Mouse (Mus musculus): ENCODE measurements around the gene Lrrc4b.

Gene Lrrc4b

DNA sequence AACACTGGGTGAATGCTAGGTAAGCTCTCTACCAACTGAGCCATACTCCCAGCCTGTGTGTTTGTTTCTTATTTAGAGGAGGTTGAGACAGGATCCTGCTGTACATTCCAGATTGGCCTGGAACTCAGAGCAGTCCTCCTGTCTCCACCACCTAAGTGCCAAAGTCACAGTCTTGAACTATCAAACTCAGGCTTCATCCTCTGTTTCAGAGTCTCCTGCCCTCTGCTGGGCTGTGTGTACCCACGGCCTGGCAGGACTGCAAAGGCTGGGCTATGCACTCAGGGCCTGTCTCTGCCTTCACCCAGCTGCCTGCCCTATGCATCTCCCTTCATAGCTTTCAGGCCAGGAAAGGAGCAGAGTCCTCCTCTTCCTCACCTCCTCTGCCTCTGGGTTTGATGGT is 7.4 kb downstream of the Lrrc4b start:
- no peak for DNase-seq (ENCODE audit: low spot score in 2 of 2)

- no peak for DNase-seq (ENCODE audit: low spot score in 2 of 2)
These were observed 8.4 kb downstream of the Lrrc4b start for GRCm38 (mm10) chr7:44437188-44437587.

- DNase-seq (ENCODE audit: low spot score in 2 of 2), result no peak
These were observed 9.1 kb downstream of the Lrrc4b start for GRCm38 (mm10) chr7:44437933-44438332.

DNA sequence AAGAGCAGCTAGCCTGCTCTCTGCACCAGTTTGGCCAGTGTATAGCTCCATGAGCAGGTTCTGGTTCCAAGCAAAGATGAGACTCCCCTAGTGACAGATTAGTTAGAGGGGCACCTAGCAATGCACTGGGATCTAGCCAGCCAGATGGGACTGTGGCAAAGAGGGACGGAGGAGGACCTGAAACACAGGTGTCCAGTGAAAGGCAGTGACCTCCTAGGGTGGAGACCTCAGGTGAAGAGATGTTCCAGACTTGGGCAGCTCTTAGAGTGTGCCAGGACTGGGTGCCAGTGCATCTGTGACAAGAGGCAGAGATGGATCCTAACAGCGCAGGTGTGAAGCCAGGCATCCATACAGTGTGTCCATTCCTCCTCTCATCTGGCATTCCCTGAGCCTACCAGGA is 10.9 kb downstream of the Lrrc4b start:
- no peak for DNase-seq (ENCODE audit: low spot score in 2 of 2)

GRCm38 (mm10) chr7:44440479-44440878 is 11.7 kb downstream of the Lrrc4b start:
- DNase-seq (ENCODE audit: low spot score in 2 of 2), result no peak

DNA sequence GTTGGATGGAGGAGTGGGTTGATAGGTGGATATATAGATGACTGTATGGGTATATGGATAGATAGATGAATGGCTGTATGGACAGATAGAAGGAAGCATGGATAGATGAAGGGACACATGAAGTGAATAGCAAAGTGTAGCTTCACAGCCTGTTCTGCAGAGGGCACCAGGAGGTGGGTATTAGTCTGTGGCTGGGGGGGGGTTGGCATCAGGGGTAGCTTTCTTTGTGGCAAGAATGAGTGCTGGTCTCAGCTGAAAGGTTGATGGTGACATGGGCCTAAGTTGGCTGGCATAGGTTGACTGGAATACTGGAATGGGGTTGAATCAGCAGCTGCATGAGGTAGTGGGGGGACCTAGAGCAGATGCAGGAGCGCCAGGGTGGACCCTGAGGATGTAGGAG is 12.4 kb downstream of the Lrrc4b start:
- DNase-seq (ENCODE audit: low spot score in 2 of 2), result no peak

DNA sequence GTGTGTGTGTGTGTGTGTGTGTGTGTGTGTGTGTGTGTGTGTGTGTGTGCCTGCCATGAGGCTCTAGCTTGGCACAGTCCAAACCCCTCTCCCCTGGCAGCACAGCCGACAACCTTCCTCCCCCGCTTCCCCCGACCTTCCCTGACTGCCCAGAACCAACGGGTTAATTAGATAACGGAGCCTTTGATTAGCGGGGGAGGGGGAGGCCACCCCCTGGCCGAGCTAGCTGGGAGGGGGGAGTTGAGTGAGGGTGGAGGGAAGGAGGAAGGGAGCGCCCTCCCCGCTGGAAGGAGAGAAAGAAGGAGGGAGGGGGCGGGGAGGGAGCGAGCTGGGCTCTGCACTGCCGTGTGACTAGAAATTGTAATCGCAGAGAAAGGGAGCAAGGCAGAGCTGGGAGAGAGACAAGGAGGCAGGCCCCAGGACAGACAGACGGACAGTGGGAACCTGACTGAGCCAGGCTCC is 12.9 kb downstream of the Lrrc4b start:
- DNase-seq (ENCODE audit: low spot score in 2 of 2), result peak; percentile 84 to 90

DNA sequence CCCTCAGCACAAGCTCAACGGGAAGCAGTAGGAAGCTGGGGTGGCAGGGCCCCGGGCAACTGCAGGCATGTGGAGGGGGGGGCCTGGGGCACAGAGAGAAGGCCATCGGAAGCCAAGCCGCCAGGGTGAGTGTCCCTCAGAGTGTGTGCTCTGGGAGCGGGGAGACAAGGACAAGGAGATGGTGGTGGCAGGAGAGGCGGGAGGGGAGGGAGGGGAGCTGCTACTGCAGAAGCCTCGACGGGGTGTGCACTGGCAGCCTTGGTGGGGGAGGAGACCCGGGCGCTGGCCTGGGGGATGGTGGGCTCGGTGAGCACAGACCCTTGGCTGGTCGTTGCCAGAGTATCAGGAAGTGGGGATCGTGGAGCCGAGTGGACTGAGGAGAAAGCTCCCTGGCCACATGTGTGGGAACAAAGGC is 13.6 kb downstream of the Lrrc4b start:
- DNase-seq (ENCODE audit: low spot score in 2 of 2), result peak; percentile 72 to 81

GRCm38 (mm10) chr7:44443268-44444173 is 14.7 kb downstream of the Lrrc4b start:
- peak; percentile 67 to 77 for DNase-seq (ENCODE audit: low spot score in 2 of 2)

DNA sequence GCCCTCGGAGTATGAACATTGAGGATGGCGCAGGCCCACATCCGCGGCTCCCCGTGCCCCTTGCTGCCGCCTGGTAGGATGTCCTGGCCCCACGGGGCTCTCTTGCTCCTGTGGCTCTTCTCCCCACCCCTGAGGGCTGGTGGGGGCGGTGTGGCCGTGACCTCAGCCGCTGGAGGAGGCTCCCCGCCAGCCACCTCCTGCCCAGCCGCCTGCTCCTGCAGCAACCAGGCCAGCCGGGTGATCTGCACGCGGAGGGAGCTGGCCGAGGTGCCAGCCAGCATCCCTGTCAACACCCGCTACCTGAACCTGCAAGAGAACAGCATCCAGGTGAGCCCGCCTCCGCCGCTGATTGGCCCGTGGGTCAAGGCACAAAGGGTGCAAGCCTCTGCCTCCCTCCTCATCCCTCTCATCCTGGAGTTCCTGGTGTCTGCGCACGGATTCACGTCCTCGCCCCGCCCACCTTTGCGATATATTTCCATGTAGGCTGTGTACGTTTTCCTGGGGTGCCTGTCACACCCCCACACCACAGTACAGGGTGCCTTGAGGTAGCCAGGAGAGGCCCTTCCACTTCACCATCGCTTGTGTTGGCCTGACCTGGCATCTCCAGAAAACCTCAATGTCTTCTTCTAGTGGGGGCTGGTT is 16.2 kb downstream of the Lrrc4b start:
- DNase-seq (ENCODE audit: low spot score in 2 of 2), result peak in 1 of 2 experiments; percentile 58

DNA sequence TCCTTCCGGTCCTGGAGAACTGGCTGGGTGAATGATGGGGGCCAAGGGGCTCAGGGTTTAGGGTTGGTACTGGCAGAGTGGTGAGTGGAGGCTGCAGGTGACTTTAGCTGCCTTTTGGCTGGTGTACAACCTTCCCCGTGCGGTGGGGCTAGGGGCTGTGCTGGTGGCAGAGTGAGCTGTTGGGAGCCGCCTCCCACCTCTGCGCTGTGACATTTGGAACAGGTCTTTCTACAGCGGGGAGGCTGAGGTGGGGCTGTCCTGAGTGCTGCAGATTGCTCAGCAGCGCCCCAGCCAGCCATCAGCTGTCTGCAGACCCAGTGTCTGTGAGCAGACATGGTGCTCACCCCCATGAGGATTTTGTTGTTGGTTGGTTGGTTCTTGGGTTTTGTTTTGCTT is 16.7 kb downstream of the Lrrc4b start:
- DNase-seq (ENCODE audit: low spot score in 2 of 2), result peak in 1 of 2 experiments; percentile 41

DNA sequence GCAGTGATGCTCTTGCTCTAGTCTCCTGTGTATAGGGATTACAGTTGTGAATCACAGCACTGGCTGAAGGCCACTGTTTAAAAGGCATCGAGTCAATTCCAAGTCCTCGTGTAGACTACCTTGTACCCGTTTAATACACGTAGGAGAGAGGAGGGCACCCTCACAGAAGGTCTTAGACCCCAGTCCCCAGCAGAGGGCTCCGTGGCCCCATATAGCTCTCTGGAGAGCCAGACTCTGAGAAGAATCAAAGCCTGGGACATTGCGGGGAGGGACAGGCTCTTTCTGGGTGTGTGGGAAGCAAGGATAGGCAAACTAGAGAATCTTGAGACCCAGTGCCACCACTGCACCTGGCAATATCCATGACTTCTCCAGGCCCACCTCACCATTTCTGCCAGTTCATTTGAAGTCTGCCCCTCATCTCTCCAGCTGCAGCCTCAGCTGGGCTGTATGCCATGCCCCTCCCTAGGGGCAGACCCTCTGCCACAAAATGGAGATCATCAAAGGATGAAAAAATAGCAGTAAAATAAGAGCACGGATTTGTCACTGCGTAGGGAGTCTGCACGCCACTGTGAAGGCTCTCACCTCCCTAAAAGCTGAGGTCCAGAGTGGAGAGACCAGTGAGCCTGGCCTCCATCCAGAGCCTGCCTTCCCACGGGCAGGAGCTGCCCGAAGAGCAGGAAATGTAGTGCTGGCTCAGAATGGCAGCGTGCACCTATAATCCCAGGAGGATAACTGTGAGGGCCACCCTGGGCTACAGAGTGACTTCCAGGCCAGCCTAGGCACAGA is 17.4 kb downstream of the Lrrc4b start:
- peak; percentile 58 to 66 for DNase-seq (ENCODE audit: low spot score in 2 of 2)

DNA sequence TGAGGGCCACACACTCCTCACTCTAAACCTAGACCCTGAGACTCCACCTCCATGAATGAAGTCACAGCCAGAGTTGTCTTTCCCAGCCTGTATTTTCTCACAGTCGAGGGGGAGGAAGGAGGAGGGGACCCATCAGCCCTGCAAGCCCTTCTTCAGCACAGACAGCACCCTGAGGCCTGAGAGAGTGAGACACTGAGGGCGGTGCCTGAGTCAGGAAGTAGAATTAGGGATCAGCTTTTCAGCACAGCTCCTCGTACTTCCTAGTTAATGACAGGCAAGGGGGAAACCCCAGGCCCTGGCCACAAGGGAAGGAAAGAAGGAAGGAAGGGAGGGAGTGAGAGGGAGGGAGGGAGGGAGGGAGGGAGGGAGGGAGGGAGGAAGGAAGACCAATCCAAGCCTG is 24.4 kb downstream of the Lrrc4b start:
- DNase-seq (ENCODE audit: low spot score in 2 of 2), result peak in 1 of 2 experiments; percentile 28

DNA sequence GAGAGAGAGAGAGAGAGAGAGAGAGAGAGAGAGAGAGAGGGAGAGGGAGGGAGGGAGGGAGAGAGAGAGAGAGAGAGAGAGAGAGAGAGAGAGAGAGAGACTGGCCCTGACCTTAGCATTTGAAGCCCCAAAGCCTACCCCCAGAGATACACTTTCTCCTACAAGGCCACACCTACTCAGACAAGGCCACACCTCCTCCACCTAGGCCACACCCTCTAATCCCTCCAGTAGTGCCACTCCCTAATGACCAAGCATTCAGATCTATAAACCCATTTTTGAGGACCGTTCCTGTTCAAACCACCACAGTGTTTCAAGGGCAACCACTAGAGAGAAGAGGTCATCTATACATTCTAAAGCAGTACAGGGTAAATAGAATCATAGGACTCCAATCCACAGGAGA is 27.5 kb downstream of the Lrrc4b start:
- peak; percentile 14 to 17 for DNase-seq (ENCODE audit: low spot score in 2 of 2)

DNA sequence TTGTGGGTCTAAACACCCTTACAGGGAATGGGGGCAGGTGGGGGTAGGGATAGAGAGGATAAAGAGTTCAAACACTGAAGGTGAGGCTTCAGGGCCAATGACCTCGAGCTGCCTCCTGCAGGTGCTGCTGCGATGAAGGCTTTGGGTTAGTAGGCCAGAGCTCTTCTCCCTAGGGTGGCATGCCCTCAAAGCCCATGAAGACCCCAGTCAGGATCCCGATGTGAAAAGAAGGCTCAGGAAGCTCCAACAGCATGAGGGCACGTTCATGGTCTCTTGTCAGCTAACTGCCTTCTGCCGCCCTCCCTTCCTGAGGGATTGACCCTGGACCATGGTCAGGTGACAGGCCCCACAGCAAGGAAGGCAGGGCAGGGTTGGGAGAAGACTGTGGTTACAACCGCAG is 31.2 kb downstream of the Lrrc4b start:
- DNase-seq (ENCODE audit: low spot score in 2 of 2), result peak; percentile 17 to 27

- DNase-seq (ENCODE audit: low spot score in 2 of 2), result peak; percentile 33 to 49
These were observed 32.1 kb downstream of the Lrrc4b start for GRCm38 (mm10) chr7:44460767-44461502.

DNA sequence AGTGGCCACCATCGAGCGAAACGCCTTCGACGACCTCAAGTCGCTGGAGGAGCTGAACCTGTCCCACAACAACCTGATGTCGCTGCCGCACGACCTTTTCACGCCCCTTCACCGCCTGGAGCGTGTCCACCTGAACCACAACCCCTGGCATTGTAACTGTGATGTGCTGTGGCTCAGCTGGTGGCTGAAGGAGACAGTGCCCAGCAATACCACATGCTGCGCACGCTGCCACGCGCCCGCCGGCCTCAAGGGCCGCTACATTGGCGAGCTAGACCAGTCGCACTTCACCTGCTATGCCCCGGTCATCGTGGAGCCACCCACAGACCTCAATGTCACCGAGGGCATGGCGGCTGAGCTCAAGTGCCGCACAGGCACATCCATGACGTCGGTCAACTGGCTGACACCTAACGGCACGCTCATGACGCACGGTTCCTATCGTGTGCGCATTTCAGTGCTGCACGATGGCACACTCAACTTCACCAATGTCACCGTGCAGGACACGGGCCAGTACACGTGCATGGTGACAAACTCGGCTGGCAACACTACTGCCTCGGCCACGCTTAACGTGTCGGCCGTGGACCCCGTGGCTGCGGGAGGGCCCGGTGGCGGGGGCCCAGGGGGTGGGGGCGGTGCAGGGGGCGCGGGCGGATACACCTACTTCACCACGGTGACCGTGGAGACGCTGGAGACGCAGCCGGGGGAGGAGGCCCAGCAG is 32.8 kb downstream of the Lrrc4b start:
- peak; percentile 41 to 46 for DNase-seq (ENCODE audit: low spot score in 2 of 2)

GRCm38 (mm10) chr7:44462218-44463055 is 33.6 kb downstream of the Lrrc4b start:
- DNase-seq (ENCODE audit: low spot score in 2 of 2), result peak; percentile 62 to 63

- peak; percentile 20 to 37 for DNase-seq (ENCODE audit: low spot score in 2 of 2)
These were observed 34.2 kb downstream of the Lrrc4b start for GRCm38 (mm10) chr7:44463056-44463425.
